Mouse (Mus musculus) midbrain, embryonic 15.5 days (tissue): ENCODE results near the gene Nfe2l3. TPM values are rescaled to one million over a fixed set of nuclear protein-coding genes. Genes with fewer than 3 reads are reported as not detected.

ENCODE experiments used
- ATAC-seq: fragments of 200-750 bp; cut with Nextera tagmentation; replicated peaks from 2 replicates; pipeline ENCODE4 v1.8.0; 2017; ENCODE audit warnings: moderate TSS enrichment
- H3K27ac ChIP-seq: fragments of 300-500 bp; sonication (generic); 2 replicates; pipeline ENCODE4 v1.5.1; 2015; ENCODE audit warnings: mild to moderate bottlenecking, inconsistent platforms
- H3K27me3 ChIP-seq: fragments of 300-500 bp; sonication (generic); replicated peaks from 2 replicates; pipeline ENCODE4 v1.6.1; 2015; ENCODE audit warnings: inconsistent platforms
- H3K36me3 ChIP-seq: fragments of 300-500 bp; sonication (generic); replicated peaks from 2 replicates; pipeline ENCODE4 v1.6.1; 2015; ENCODE audit warnings: inconsistent platforms
- H3K4me1 ChIP-seq: fragments of 300-500 bp; sonication (generic); 2 replicates; pipeline ENCODE4 v1.6.1; 2015; ENCODE audit warnings: inconsistent platforms
- H3K4me2 ChIP-seq: fragments of 300-500 bp; sonication (generic); 2 replicates; pipeline ENCODE4 v1.6.1; 2015; ENCODE audit warnings: inconsistent platforms, mild to moderate bottlenecking, moderate library complexity
- H3K4me3 ChIP-seq: fragments of 300-500 bp; sonication (generic); 2 replicates; pipeline ENCODE4 v1.5.1; 2015; ENCODE audit warnings: mild to moderate bottlenecking, inconsistent platforms
- H3K9ac ChIP-seq: fragments of 300-500 bp; sonication (generic); 2 replicates; pipeline ENCODE4 v1.6.1; 2015; ENCODE audit warnings: mild to moderate bottlenecking, inconsistent platforms
- H3K9me3 ChIP-seq: fragments of 300-500 bp; sonication (generic); 2 replicates; pipeline ENCODE4 v1.6.1; 2016; ENCODE audit warnings: inconsistent platforms
- WGBS: fragments of 180-500 bp; shearing (Covaris S2); methylation state at CpG from one replicate; pipeline ENCODE4 v1.1.7; 2015; ENCODE audit warnings: mixed read lengths; 5-methylcytosine and 5-hydroxymethylcytosine counted together
- polyA plus RNA-seq: library from polyadenylated mRNA; unstranded; fragments of >200 nt; fragmentation: Nextera tagmentation; extraction: Ambion mirVana; gene quantifications from 2 replicates; pipeline ENCODE4 v1.2.1, GENCODE M21; 2015

Gene Nfe2l3
- polyA plus RNA-seq, 1 experiment from 2014 or later = 8.2 TPM

GRCm38 (mm10) chr6:51457283-51457682 is 24.8 kb downstream of the Nfe2l3 start:
- Histone ChIP-seq H3K36me3 (peaks cover 32% of the 10 kb centered on the region), H3K27me3 (no peaks in the 10 kb centered on the region), H3K4me3 (no peak overlapping the region), H3K4me1 (no peaks in the 10 kb centered on the region; the same call in 1 of the 2 replicates), H3K9ac (no peak overlapping the region), H3K4me2 (no peak overlapping the region), H3K27ac (no peak overlapping the region), H3K9me3 (no peaks in the 10 kb centered on the region)
- ATAC-seq = no peak
- 82% methylated on average over 3 of the region's 3 CpGs for WGBS

- Histone ChIP-seq H3K4me3 (no peak overlapping the region), H3K4me2 (no peak overlapping the region), H3K9me3 (no peaks in the 10 kb centered on the region), H3K4me1 (no peaks in the 10 kb centered on the region; the same call in 1 of the 2 replicates), H3K9ac (no peak overlapping the region), H3K36me3 (peaks cover 34% of the 10 kb centered on the region), H3K27ac (0 out of 2 replicates have a peak overlapping the region, but pooled peaks have one; percentile 8), H3K27me3 (no peaks in the 10 kb centered on the region)
- 87% methylated on average over 8 of the region's 8 CpGs for WGBS
- no peak for ATAC-seq
Observed at GRCm38 (mm10) chr6:51457770-51458387, 25.4 kb downstream of the Nfe2l3 start.

GRCm38 (mm10) chr6:51458925-51459312 is 26.4 kb downstream of the Nfe2l3 start:
- H3K27ac ChIP-seq = no peak overlapping the region
- no peaks in the 10 kb centered on the region for H3K9me3 ChIP-seq
- 48% methylated on average over 2 of the region's 2 CpGs for WGBS
- no peaks in the 10 kb centered on the region for H3K27me3 ChIP-seq
- H3K9ac ChIP-seq = no peak overlapping the region
- H3K4me2 ChIP-seq = no peak overlapping the region
- no peak overlapping the region for H3K4me3 ChIP-seq
- peaks cover 45% of the 10 kb centered on the region for H3K36me3 ChIP-seq
- ATAC-seq = 0 out of 2 replicates have a peak, but pooled peaks have one; percentile 21
- peaks cover 7% of the 10 kb centered on the region for H3K4me1 ChIP-seq

- peaks cover 45% of the 10 kb centered on the region for H3K36me3 ChIP-seq
- H3K9ac ChIP-seq = no peak overlapping the region
Observed at GRCm38 (mm10) chr6:51459313-51460020, 27.0 kb downstream of the Nfe2l3 start.

GRCm38 (mm10) chr6:51460021-51460360 is 27.5 kb downstream of the Nfe2l3 start:
- Histone ChIP-seq H3K4me3 (no peak overlapping the region), H3K4me1 (peaks cover 12% of the 10 kb centered on the region), H3K27ac (no peak overlapping the region), H3K4me2 (no peak overlapping the region), H3K9me3 (no peaks in the 10 kb centered on the region), H3K9ac (no peak overlapping the region), H3K27me3 (no peaks in the 10 kb centered on the region), H3K36me3 (peaks cover 45% of the 10 kb centered on the region)
- ATAC-seq = no peak
- WGBS = 83% methylated on average over 4 of the region's 4 CpGs

More at GRCm38 (mm10) chr6:51459313-51460020, 27.0 kb downstream of the Nfe2l3 start:
- Histone ChIP-seq H3K9me3 (no peaks in the 10 kb centered on the region), H3K27me3 (no peaks in the 10 kb centered on the region), H3K4me1 (peaks cover 10% of the 10 kb centered on the region), H3K4me2 (no peak overlapping the region), H3K4me3 (no peak overlapping the region), H3K27ac (no peak overlapping the region)
- WGBS = 33% methylated on average over 5 of the region's 5 CpGs
- peak; percentile 45 for ATAC-seq

- Histone ChIP-seq H3K9ac (no peak overlapping the region), H3K27me3 (no peaks in the 10 kb centered on the region), H3K9me3 (no peaks in the 10 kb centered on the region), H3K27ac (no peak overlapping the region), H3K4me1 (peaks cover 14% of the 10 kb centered on the region), H3K4me2 (no peak overlapping the region), H3K36me3 (peaks cover 45% of the 10 kb centered on the region), H3K4me3 (no peak overlapping the region)
- no peak for ATAC-seq
- 77% methylated on average over 3 of the region's 3 CpGs for WGBS
Observed at GRCm38 (mm10) chr6:51460363-51460762, 27.9 kb downstream of the Nfe2l3 start.

GRCm38 (mm10) chr6:51467649-51468048 is 35.2 kb downstream of the Nfe2l3 start:
- Histone ChIP-seq H3K4me1 (peaks cover 43% of the 10 kb centered on the region), H3K9ac (no peak overlapping the region; the same call in 1 of the 2 replicates)
- no peak for ATAC-seq

GRCm38 (mm10) chr6:51468891-51469561 is 36.6 kb downstream of the Nfe2l3 start:
- Histone ChIP-seq H3K9ac (peak overlapping the region; percentile 99), H3K27me3 (no peaks in the 10 kb centered on the region), H3K4me2 (peak overlapping the region; percentile 60), H3K9me3 (no peaks in the 10 kb centered on the region), H3K36me3 (peaks cover 22% of the 10 kb centered on the region), H3K27ac (peak overlapping the region; percentile 99), H3K4me3 (peak overlapping the region; percentile 98), H3K4me1 (peaks cover 49% of the 10 kb centered on the region)
- ATAC-seq = peak; percentile 40
- WGBS = under 1% methylated on average over 63 of the region's 63 CpGs

More at GRCm38 (mm10) chr6:51467649-51468048, 35.2 kb downstream of the Nfe2l3 start:
- no peaks in the 10 kb centered on the region for H3K9me3 ChIP-seq
- peak overlapping the region; percentile 98 for H3K4me3 ChIP-seq
- peak overlapping the region; percentile 60 for H3K4me2 ChIP-seq
- H3K36me3 ChIP-seq = peaks cover 24% of the 10 kb centered on the region
- H3K27ac ChIP-seq = no peak overlapping the region
- 0% methylated on average over 2 of the region's 2 CpGs for WGBS
- H3K27me3 ChIP-seq = no peaks in the 10 kb centered on the region

GRCm38 (mm10) chr6:51469715-51470310 is 37.3 kb downstream of the Nfe2l3 start, which contains the start of gene Hnrnpa2b1:
Gene Hnrnpa2b1 (minus strand): TSS chr6:51469894.
- Histone ChIP-seq H3K4me1 (peaks cover 48% of the 10 kb centered on the region), H3K27me3 (no peaks in the 10 kb centered on the region), H3K4me2 (peak within 1 kb of the TSS; percentile 60), H3K36me3 (peaks cover 22% of the 10 kb centered on the region), H3K4me3 (peak within 1 kb of the TSS; percentile 98), H3K9ac (peak within 1 kb of the TSS; percentile 99), H3K9me3 (no peaks in the 10 kb centered on the region), H3K27ac (peak within 1 kb of the TSS; percentile 99)
- peak; percentile 95 for ATAC-seq
- under 1% methylated on average over 63 of the region's 63 CpGs for WGBS

GRCm38 (mm10) chr6:51470311-51471178 is 38.1 kb downstream of the Nfe2l3 start, which contains the start of gene Cbx3:
Gene Cbx3 (plus strand): TSS chr6:51470360.
- no peaks in the 10 kb centered on the region for H3K9me3 ChIP-seq
- H3K27ac ChIP-seq = peak within 1 kb of the TSS; percentile 99
- under 1% methylated on average over 75 of the region's 99 CpGs for WGBS
- peak within 1 kb of the TSS; percentile 99 for H3K9ac ChIP-seq
- peak; percentile 82 for ATAC-seq
- peaks cover 21% of the 10 kb centered on the region for H3K36me3 ChIP-seq
- peaks cover 43% of the 10 kb centered on the region for H3K4me1 ChIP-seq
- H3K27me3 ChIP-seq = no peaks in the 10 kb centered on the region
- H3K4me3 ChIP-seq = peak within 1 kb of the TSS; percentile 98
- H3K4me2 ChIP-seq = peak within 1 kb of the TSS; percentile 60

- Histone ChIP-seq H3K9ac (peak overlapping the region; percentile 96), H3K4me2 (peak overlapping the region; percentile 60), H3K4me3 (peak overlapping the region; percentile 98), H3K27ac (peak overlapping the region; percentile 99), H3K36me3 (peaks cover 20% of the 10 kb centered on the region), H3K27me3 (no peaks in the 10 kb centered on the region), H3K9me3 (no peaks in the 10 kb centered on the region), H3K4me1 (peaks cover 37% of the 10 kb centered on the region)
- ATAC-seq = no peak
- WGBS = 0% methylated on average over 10 of the region's 10 CpGs
Observed at GRCm38 (mm10) chr6:51471179-51471505, 38.7 kb downstream of the Nfe2l3 start.
